Mouse (Mus musculus) heart, adult 2 months (tissue): ENCODE results near the gene Slit1.

Source experiments
- CTCF ChIP-seq: fragments of 200-600 bp; IDR thresholded peaks from 2 replicates; pipeline ENCODE4 v1.8.1; 2022; ENCODE audit warnings: antibody characterized with exemption, mild to moderate bottlenecking, moderate library complexity
- EP300 ChIP-seq: fragments of 200-500 bp; IDR thresholded peaks from 2 replicates; pipeline ENCODE4 v1.6.1; 2011; ENCODE audit warnings: low read depth, low read length, control low read depth; ENCODE audit not compliant: insufficient read depth
- POLR2A ChIP-seq: fragments of 200-500 bp; IDR thresholded peaks from 2 replicates; pipeline ENCODE4 v1.6.1; 2011; ENCODE audit warnings: mild to moderate bottlenecking, low read depth, low read length, control low read depth; ENCODE audit not compliant: insufficient read depth

DNA sequence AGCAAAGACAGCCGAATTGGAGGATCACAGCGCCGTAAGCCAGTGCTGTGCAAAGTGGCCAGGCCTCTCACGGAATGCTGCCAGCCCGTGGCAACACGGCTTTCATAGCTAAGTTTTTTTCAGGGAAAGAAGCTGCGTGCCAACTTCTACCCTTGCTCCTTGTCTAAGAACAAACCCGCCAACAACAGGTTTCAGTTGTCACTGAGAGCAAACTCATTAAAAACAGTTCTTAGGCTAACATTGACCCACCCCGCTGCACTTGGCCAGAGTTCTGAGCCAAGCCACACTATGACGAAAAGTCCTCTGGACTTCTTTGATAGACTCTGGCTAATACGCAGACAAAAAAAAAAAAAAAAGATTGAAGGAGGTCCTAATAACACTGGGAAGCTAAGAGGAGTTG is 114.5 kb downstream of the Slit1 start:
- TF ChIP-seq POLR2A (no peak), CTCF (no peak), EP300 (no peak)
